Mouse (Mus musculus): ENCODE measurements around the gene Lingo2. TPM values are rescaled to one million over a fixed set of nuclear protein-coding genes. Genes with fewer than 3 reads are reported as not detected.

Gene Lingo2
- polyA plus RNA-seq, 1 experiment from 2014 or later, result 1.0 TPM

DNA sequence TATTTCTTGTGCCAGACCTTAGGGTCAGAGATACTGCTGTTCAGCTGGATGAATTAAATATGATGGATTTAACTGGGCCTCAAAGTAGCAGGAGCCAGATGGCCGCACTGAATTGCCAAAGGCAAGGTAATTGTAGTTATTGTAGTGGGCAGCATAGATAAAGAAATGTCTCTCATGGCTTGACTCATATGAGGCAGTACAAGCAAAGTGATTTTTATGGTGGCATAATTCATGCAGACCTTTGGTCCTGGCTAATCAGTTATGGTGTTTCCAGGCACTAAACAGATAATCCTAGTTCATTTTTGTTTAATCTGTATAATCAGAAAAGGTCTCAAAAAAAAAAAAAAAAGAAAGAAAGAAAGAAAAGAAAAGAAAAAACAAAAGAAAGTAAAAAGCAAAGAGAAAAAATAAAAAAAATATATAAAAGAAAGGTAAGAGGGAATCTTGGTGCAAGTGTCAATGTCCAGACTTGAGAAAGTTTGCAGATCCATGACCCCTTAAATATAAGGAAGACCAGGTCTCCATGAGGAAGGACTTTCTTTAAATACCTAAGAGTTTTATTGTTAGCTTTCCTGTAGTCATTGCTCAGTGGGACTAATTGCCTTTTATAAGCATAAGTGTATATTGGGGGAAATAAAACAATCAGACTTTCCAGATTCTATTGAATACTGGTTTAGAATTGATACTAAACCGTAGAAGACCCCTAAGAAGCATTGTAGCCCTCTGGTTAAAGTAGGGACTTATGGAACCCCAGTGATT is 959.4 kb downstream of the Lingo2 start:
- H3K4me3 ChIP-seq, result no peak overlapping the region
- no peak for DNase-seq (ENCODE audit: extremely low spot score, low spot score)
- H3K36me3 ChIP-seq (replicated peaks), result no peaks in the 10 kb centered on the region
- no peaks in the 10 kb centered on the region for H3K27me3 ChIP-seq (ENCODE audit: poor library complexity, severe bottlenecking)
- no peaks in the 10 kb centered on the region for H3K4me1 ChIP-seq
- no peak overlapping the region for H3K27ac ChIP-seq
- WGBS, result 87% methylated on average over 2 of the region's 2 CpGs
- H3K9me3 ChIP-seq, result no peaks in the 10 kb centered on the region

GRCm38 (mm10) chr4:35986012-35986411 is 965.5 kb downstream of the Lingo2 start:
- Histone ChIP-seq H3K9me3 (no peaks in the 10 kb centered on the region), H3K4me1 (no peaks in the 10 kb centered on the region), H3K27ac (no peak overlapping the region), H3K27me3 (ENCODE audit: poor library complexity, severe bottlenecking) (no peaks in the 10 kb centered on the region), H3K4me3 (no peak overlapping the region), H3K36me3 (replicated peaks) (no peaks in the 10 kb centered on the region)
- WGBS, result 78% methylated on average over 6 of the region's 6 CpGs
- no peak for DNase-seq (ENCODE audit: extremely low spot score, low spot score)

- Histone ChIP-seq H3K27ac (no peak overlapping the region), H3K9me3 (no peaks in the 10 kb centered on the region), H3K27me3 (ENCODE audit: poor library complexity, severe bottlenecking) (no peaks in the 10 kb centered on the region), H3K36me3 (replicated peaks) (no peaks in the 10 kb centered on the region), H3K4me3 (no peak overlapping the region), H3K4me1 (no peaks in the 10 kb centered on the region)
- WGBS, result 88% methylated on average over 4 of the region's 4 CpGs
- no peak for DNase-seq (ENCODE audit: extremely low spot score, low spot score)
Observed at GRCm38 (mm10) chr4:35963532-35963931, 988.0 kb downstream of the Lingo2 start.

DNA sequence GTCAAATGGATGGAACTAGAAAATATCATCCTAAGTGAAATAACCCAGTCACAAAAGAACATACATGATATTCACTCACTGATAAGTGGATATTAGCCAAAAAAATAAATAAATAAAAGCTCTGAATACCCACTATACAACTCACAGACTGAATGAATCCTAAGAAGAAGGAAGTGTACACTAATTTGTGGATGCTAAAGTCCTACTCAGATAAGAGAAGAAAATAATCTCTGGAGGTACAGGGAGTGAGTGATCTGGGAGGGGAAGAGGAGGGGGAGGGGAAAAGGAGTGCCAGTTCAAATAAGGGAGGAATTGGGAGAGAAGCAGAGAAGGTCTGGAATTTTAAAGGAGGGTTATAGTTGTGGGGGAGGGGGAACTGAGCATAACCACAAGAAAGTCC is 999.7 kb downstream of the Lingo2 start:
- Histone ChIP-seq H3K36me3 (replicated peaks) (no peaks in the 10 kb centered on the region), H3K9me3 (no peaks in the 10 kb centered on the region), H3K4me3 (no peak overlapping the region), H3K4me1 (no peaks in the 10 kb centered on the region), H3K27ac (no peak overlapping the region), H3K27me3 (ENCODE audit: poor library complexity, severe bottlenecking) (no peaks in the 10 kb centered on the region)
- DNase-seq (ENCODE audit: extremely low spot score, low spot score), result no peak

DNA sequence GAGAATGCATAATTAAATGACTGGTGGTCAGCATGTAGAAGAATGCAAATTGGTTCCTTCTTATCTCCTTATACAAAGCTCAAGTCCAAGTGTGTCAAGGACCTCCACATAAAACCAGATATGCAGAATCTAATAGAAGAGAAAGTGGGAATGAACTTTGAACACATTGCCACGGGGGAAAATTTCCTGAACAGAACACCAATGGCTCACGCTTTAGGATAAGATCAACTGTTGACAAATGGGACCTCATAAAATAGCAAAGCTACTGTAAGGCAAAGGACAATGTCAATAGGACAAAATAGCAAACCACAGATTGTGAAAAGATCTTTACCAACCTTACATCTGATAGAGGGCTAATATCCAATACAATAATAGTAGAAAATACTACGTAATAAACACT is 1000.3 kb downstream of the Lingo2 start:
- no peaks in the 10 kb centered on the region for H3K36me3 ChIP-seq (replicated peaks)

GRCm38 (mm10) chr4:35934056-35934661 is 1017.4 kb downstream of the Lingo2 start:
- H3K4me3 ChIP-seq, result no peak overlapping the region
- no peak overlapping the region for H3K27ac ChIP-seq
- H3K4me1 ChIP-seq, result peaks cover 7% of the 10 kb centered on the region
- H3K27me3 ChIP-seq (ENCODE audit: poor library complexity, severe bottlenecking), result no peaks in the 10 kb centered on the region
- no peak for DNase-seq (ENCODE audit: extremely low spot score, low spot score)
- no peaks in the 10 kb centered on the region for H3K9me3 ChIP-seq
- WGBS, result 50% methylated on average over 4 of the region's 4 CpGs
- no peaks in the 10 kb centered on the region for H3K36me3 ChIP-seq (replicated peaks)

More for the DNA sequence above, 1000.3 kb downstream of the Lingo2 start:
- WGBS, result 93% methylated on average over 3 of the region's 3 CpGs
- H3K4me3 ChIP-seq, result no peak overlapping the region
- DNase-seq (ENCODE audit: extremely low spot score, low spot score), result no peak
- no peaks in the 10 kb centered on the region for H3K27me3 ChIP-seq (ENCODE audit: poor library complexity, severe bottlenecking)
- no peak overlapping the region for H3K27ac ChIP-seq
- H3K9me3 ChIP-seq, result no peaks in the 10 kb centered on the region
- no peaks in the 10 kb centered on the region for H3K4me1 ChIP-seq

DNA sequence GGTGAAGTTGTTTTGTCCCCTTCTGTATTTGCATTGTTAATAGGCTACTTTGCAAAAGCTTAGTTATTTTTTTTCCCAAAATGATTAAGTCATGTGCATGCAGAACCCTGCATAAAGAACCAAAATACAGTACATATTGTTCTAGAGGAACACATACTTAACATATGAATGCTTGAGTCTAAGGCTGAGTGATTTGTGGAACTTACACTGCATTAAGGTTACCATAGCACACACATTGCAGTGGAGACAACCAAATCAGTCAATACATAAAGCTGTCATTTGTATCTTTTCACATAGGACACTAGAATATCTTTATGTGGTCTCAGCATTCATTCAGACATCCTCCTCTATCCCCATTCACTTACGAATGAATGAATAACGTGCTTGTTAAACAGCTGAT is 1023.8 kb downstream of the Lingo2 start:
- DNase-seq (ENCODE audit: extremely low spot score, low spot score), result no peak

GRCm38 (mm10) chr4:35917453-35917852 is 1034.1 kb downstream of the Lingo2 start:
- WGBS, result 82% methylated on average over 3 of the region's 3 CpGs
- H3K36me3 ChIP-seq (replicated peaks), result no peaks in the 10 kb centered on the region
- no peaks in the 10 kb centered on the region for H3K9me3 ChIP-seq
- no peak for DNase-seq (ENCODE audit: extremely low spot score, low spot score)
- no peak overlapping the region for H3K4me3 ChIP-seq
- H3K27me3 ChIP-seq (ENCODE audit: poor library complexity, severe bottlenecking), result no peaks in the 10 kb centered on the region
- H3K27ac ChIP-seq, result no peak overlapping the region
- no peaks in the 10 kb centered on the region for H3K4me1 ChIP-seq

More for the DNA sequence above, 1023.8 kb downstream of the Lingo2 start:
- no peak overlapping the region for H3K27ac ChIP-seq
- no peaks in the 10 kb centered on the region for H3K27me3 ChIP-seq (ENCODE audit: poor library complexity, severe bottlenecking)
- H3K4me1 ChIP-seq, result no peaks in the 10 kb centered on the region; the same call in 1 of the 2 replicates
- no peak overlapping the region for H3K4me3 ChIP-seq
- WGBS, result 83% methylated on average over 2 of the region's 2 CpGs
- H3K36me3 ChIP-seq (replicated peaks), result no peaks in the 10 kb centered on the region
- H3K9me3 ChIP-seq, result no peaks in the 10 kb centered on the region

DNA sequence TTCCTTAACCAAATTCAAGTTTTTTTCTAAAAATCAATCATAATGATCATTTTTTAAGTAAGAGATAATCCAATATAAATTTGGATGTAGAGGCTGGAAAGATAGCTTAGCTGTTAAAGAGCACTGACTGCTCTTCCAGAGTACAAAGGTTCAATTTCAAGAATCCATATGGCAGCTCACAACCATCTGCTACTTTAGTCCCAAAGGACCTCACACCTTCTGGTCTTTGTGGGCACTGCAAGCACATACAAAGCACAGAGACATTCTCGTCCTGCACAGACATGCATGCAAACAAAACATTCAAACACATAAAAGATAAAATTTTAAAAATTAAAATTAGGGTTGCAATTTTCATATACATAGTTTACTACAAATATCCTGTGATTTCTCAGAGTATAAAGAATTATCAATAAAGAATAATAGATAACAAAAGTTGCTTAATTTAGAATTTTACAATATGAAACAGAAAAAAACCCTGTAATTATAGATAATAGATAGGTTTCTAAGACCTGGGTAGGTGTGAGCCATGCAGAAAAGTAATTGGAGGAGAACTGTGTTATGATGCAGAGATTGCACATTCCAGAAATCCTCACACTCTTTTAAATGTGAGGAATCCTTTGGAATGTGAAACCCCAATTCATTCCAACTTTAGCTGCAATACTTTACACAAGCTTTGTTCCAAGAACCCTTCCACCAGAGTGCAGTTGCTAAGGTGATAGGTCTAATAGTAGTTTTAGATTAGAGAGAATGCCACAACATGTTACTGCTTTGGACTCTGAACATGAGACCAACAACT is 1053.6 kb downstream of the Lingo2 start:
- 78% methylated on average over 1 of the region's 1 CpGs for WGBS

DNA sequence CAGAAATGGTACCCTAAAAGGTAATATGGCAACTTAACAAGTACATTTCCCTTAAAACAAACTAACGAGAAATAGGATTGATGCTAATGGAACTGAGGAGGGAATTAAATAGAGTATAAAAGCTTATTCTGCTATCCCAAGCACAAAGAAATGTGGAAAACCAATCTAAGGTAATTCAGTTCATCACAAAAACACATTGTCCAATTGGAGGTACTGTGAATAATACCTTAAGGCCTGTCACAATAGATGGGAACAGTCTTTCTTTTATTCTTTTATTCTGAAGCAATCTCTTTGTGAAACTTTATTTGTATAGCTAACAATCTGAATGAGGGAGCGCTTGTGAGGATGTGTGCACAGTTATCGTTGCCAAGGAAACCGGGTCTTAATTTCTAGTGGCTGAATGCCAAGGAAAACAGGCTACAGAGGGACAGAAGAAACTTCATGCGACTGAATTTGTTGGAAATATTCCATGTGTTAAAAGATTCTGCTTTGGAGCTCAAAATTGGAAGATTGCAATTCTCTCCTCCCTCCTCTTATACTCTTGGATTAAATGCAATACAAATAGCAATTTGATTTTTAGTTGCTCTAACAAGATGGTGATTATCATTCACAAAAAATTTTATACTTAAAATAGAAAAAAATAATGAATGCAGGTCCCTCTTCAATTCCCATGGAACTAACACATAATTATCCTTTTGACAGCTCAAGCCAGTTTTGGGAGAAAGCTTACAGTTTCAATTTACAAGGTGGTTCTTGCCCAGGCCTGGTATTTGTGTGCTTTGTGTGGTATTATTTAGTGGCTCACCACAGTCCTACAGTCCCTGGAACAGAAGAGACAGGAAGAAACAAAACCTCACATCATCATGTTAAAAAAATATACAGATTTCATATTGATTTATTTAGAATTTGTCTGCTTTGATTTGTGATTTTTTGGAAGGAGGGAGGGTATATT is 1065.7 kb downstream of the Lingo2 start:
- DNase-seq (ENCODE audit: extremely low spot score, low spot score), result peak; percentile 38
- H3K4me1 ChIP-seq, result peaks cover 26% of the 10 kb centered on the region
- peak overlapping the region; percentile 72 for H3K27ac ChIP-seq
- no peaks in the 10 kb centered on the region for H3K9me3 ChIP-seq
- no peaks in the 10 kb centered on the region for H3K36me3 ChIP-seq (replicated peaks)
- 44% methylated on average over 5 of the region's 5 CpGs for WGBS
- H3K27me3 ChIP-seq (ENCODE audit: poor library complexity, severe bottlenecking), result no peaks in the 10 kb centered on the region
- H3K4me3 ChIP-seq, result no peak overlapping the region

More for the DNA sequence above, 1053.6 kb downstream of the Lingo2 start:
- Histone ChIP-seq H3K27me3 (ENCODE audit: poor library complexity, severe bottlenecking) (no peaks in the 10 kb centered on the region), H3K27ac (no peak overlapping the region), H3K4me3 (no peak overlapping the region), H3K4me1 (peaks cover 14% of the 10 kb centered on the region), H3K9me3 (no peaks in the 10 kb centered on the region), H3K36me3 (replicated peaks) (no peaks in the 10 kb centered on the region)
- no peak for DNase-seq (ENCODE audit: extremely low spot score, low spot score)

GRCm38 (mm10) chr4:35884946-35885460 is 1066.5 kb downstream of the Lingo2 start:
- 57% methylated on average over 3 of the region's 3 CpGs for WGBS
- DNase-seq (ENCODE audit: extremely low spot score, low spot score), result peak; percentile 19
- no peak overlapping the region for H3K4me3 ChIP-seq
- peaks cover 32% of the 10 kb centered on the region for H3K4me1 ChIP-seq
- no peaks in the 10 kb centered on the region for H3K27me3 ChIP-seq (ENCODE audit: poor library complexity, severe bottlenecking)
- H3K27ac ChIP-seq, result no peak overlapping the region
- no peaks in the 10 kb centered on the region for H3K36me3 ChIP-seq (replicated peaks)
- no peaks in the 10 kb centered on the region for H3K9me3 ChIP-seq

DNA sequence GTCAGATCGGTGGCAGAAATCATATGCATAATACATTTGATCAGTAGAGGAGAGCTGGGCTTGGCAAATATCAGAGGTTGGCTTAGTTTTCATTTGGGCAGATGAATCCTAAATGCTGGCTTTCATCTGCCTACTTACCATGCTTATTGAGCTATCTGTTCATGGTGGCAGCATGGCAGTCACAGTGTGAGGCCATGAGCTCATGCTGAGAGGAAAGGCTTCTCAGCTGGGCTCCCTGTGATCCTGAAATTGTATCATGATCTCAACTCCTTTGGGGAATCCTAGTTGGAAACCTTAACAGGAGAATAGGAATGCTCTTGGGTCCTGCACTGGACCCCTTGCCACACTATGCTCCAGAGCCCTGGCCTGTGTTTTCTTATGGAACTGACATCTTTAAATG is 1105.0 kb downstream of the Lingo2 start:
- 89% methylated on average over 1 of the region's 1 CpGs for WGBS
- peaks cover 23% of the 10 kb centered on the region for H3K4me1 ChIP-seq
- no peak for DNase-seq (ENCODE audit: extremely low spot score, low spot score)
- no peaks in the 10 kb centered on the region for H3K9me3 ChIP-seq
- H3K27me3 ChIP-seq (ENCODE audit: poor library complexity, severe bottlenecking), result peaks cover 33% of the 10 kb centered on the region
- H3K27ac ChIP-seq, result no peak overlapping the region
- no peak overlapping the region for H3K4me3 ChIP-seq
- H3K36me3 ChIP-seq (replicated peaks), result no peaks in the 10 kb centered on the region

Measured in forebrain, embryonic 10.5 days (tissue).